Mouse (Mus musculus) midbrain, embryonic 16.5 days (tissue): ENCODE data around the gene Slc39a7. TPM values are rescaled to one million over a fixed set of nuclear protein-coding genes. Genes with fewer than 3 reads are reported as not detected.

Source experiments
- ATAC-seq: fragments of 200-750 bp; cut with Nextera tagmentation; 2 replicates; pipeline ENCODE4 v1.8.0; 2017; ENCODE audit warnings: moderate TSS enrichment
- H3K27ac ChIP-seq: fragments of 300-500 bp; sonication (generic); 2 replicates; pipeline ENCODE4 v1.5.1; 2014; ENCODE audit warnings: mild to moderate bottlenecking, low read length, mixed read lengths
- H3K27me3 ChIP-seq: fragments of 300-500 bp; sonication (generic); 2 replicates; pipeline ENCODE4 v1.6.1; 2014; ENCODE audit warnings: low read depth, low read length, mixed read lengths; ENCODE audit not compliant: control insufficient read depth, insufficient read depth
- H3K36me3 ChIP-seq: fragments of 300-500 bp; sonication (generic); 2 replicates; pipeline ENCODE4 v1.6.1; 2014; ENCODE audit warnings: mild to moderate bottlenecking, low read length, moderate library complexity, mixed read lengths; ENCODE audit not compliant: control insufficient read depth, insufficient read depth
- H3K4me1 ChIP-seq: fragments of 300-500 bp; sonication (generic); 2 replicates; pipeline ENCODE4 v1.6.1; 2014; ENCODE audit warnings: mild to moderate bottlenecking, low read length, mixed read lengths; ENCODE audit not compliant: control insufficient read depth, insufficient read depth
- H3K4me2 ChIP-seq: fragments of 300-500 bp; sonication (generic); 2 replicates; pipeline ENCODE4 v1.6.1; 2014; ENCODE audit warnings: mild to moderate bottlenecking, low read length, mixed read lengths
- H3K4me3 ChIP-seq: fragments of 300-500 bp; sonication (generic); 2 replicates; pipeline ENCODE4 v1.5.1; 2014; ENCODE audit warnings: low read depth, mild to moderate bottlenecking, low read length, moderate library complexity, mixed read lengths
- H3K9ac ChIP-seq: fragments of 300-500 bp; sonication (generic); 2 replicates; pipeline ENCODE4 v1.6.1; 2014; ENCODE audit warnings: low read depth, low read length, mixed read lengths
- H3K9me3 ChIP-seq: fragments of 300-500 bp; sonication (generic); replicated peaks from 2 replicates; pipeline ENCODE4 v1.6.1; 2014; ENCODE audit warnings: mild to moderate bottlenecking, low read length, mixed read lengths; ENCODE audit not compliant: control insufficient read depth, poor library complexity, severe bottlenecking
- WGBS: fragments of 180-500 bp; shearing (Covaris S2); extraction: QIAGEN DNeasy Blood & Tissue Kit; methylation state at CpG from one replicate; pipeline ENCODE4 v1.1.7; 2014; 5-methylcytosine and 5-hydroxymethylcytosine counted together
- polyA plus RNA-seq: library from polyadenylated mRNA; unstranded; fragments of >200 nt; fragmentation: Nextera tagmentation; extraction: Ambion mirVana; gene quantifications from 2 replicates; pipeline ENCODE4 v1.2.1, GENCODE M21; 2015

Gene Slc39a7
- polyA plus RNA-seq: 163 and 175 TPM in 2 replicates

DNA sequence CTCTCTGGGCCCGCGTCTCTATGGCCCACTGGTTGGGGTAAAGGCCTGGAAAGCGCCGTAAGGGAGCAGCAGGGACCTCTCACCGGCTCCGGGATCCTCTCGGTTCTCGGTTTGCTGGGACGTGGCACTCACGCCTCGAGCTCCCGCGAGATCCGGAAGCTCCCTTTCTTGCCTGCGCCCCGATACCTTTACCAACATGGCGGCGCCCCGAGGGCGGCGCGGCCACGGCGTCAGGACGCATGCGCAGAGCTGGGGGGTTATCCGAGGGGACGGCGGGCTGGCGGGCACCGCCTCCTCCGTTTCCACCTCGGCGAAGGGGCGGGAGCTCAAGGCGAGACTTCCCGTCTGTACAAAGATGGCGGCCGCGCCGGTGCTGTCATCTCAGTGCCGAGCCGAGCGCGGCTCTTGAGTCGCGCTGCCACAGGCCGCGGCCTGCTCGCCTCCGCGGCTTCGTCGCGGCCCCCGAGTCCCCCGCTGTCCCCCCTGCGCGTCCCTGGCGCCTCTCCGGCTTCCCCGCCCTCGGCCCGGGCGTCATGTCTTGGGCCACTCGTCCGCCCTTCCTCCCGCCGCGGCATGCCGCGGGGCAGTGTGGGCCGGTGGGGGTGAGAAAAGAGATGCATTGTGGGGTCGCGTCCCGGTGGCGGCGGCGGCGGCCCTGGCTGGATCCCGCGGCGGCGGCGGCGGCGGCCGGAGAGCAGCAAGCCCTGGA lies at the start of gene Slc39a7, which contains the start of gene Rxrb:
Gene Slc39a7 (minus strand): TSS at position 218 of the 709 bp plus-strand sequence.
Gene Rxrb (plus strand): TSS at position 348 of the 709 bp plus-strand sequence.
- under 1% methylated on average over 70 of the region's 88 CpGs for WGBS
- peak; percentile 79 for ATAC-seq
- Histone ChIP-seq H3K36me3 (peaks cover 20% of the 10 kb centered on the region), H3K27me3 (no peaks in the 10 kb centered on the region), H3K9ac (peak within 1 kb of the TSS; percentile 90), H3K4me1 (peaks cover 44% of the 10 kb centered on the region), H3K4me3 (peak within 1 kb of the TSS; percentile 81), H3K4me2 (peak within 1 kb of the TSS; percentile 85), H3K27ac (peak within 1 kb of the TSS; percentile 98), H3K9me3 (no peaks in the 10 kb centered on the region)

DNA sequence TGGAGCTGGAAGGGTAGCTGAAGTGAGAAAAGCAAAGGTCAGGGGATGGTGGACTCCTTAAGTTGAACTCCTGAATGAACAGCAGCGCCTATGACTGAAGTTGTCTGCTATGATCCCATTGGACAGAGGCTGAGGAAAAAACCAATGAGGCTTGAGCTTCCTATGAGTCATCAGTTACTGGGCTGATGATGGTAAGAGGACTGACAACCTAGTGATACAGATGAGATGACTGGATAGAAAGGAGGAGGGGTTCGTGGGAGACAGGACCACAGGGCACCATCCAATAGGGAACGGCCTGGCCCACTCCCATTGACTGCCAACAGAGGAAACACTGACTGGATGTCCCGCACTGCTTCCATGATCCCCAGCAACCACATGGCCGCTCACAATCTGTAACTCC lies 48.1 kb upstream of the Slc39a7 start:
- peaks cover 3% of the 10 kb centered on the region for H3K27me3 ChIP-seq
- H3K4me2 ChIP-seq: 0 out of 2 replicates have a peak overlapping the region, but pooled peaks have one; percentile 7
- 0 out of 2 replicates have a peak overlapping the region, but pooled peaks have one; percentile 23 for H3K9ac ChIP-seq
- no peaks in the 10 kb centered on the region for H3K36me3 ChIP-seq
- no peak overlapping the region for H3K27ac ChIP-seq
- WGBS: 5% methylated on average over 5 of the region's 5 CpGs
- H3K4me3 ChIP-seq: no peak overlapping the region
- H3K4me1 ChIP-seq: peaks cover 6% of the 10 kb centered on the region
- peak; percentile 90 for ATAC-seq
- no peaks in the 10 kb centered on the region for H3K9me3 ChIP-seq

DNA sequence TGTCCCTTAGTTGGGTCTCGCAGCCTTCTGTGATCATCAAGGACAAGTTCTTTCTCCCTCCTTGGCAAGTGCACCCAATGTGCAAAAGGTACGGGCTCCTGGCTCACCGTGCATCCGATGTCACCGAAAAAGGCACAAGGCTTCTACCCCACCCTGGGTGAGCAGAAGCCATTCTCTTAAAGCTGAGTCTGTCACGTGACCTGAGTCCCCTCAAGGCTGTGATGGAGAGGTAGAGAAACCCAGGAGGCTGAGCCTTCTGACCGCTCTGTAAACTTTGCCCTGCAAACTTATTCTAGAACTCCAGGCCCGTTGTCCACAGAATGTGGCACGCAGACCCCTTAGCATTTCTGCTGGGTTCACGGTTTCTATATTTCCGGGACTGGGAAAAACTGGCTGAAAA lies 47.5 kb upstream of the Slc39a7 start:
- H3K27me3 ChIP-seq: peaks cover 3% of the 10 kb centered on the region
- H3K4me3 ChIP-seq: no peak overlapping the region
- H3K4me2 ChIP-seq: no peak overlapping the region
- H3K36me3 ChIP-seq: no peaks in the 10 kb centered on the region
- H3K4me1 ChIP-seq: peaks cover 6% of the 10 kb centered on the region
- ATAC-seq: no peak
- 90% methylated on average over 11 of the region's 11 CpGs for WGBS
- no peaks in the 10 kb centered on the region for H3K9me3 ChIP-seq
- no peak overlapping the region for H3K27ac ChIP-seq
- no peak overlapping the region for H3K9ac ChIP-seq

DNA sequence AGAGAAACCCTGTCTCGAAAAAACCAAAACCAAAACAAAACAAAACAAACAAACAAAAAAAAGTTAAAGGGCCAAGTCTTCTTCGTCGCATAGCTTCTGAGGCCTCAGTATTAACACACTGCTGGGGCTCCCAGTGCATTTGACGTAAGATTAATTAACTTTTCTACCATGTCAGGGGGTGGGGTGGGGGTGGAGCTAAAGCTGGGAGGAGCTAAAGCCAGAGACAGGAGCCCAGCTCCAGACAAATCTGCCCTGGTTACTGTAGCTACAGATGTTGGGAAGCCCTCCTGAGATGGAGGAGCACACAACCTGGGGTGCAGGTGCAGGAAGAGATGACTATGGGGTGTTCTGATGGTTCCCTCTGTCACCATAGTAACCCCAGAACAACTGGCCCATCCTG lies 46.7 kb upstream of the Slc39a7 start:
- Histone ChIP-seq H3K27ac (no peak overlapping the region), H3K9me3 (no peaks in the 10 kb centered on the region), H3K27me3 (peaks cover 3% of the 10 kb centered on the region), H3K4me3 (no peak overlapping the region), H3K9ac (no peak overlapping the region), H3K36me3 (no peaks in the 10 kb centered on the region), H3K4me2 (no peak overlapping the region), H3K4me1 (peaks cover 6% of the 10 kb centered on the region)
- 54% methylated on average over 4 of the region's 4 CpGs for WGBS
- ATAC-seq: no peak; the same call in 1 of the 2 replicates

DNA sequence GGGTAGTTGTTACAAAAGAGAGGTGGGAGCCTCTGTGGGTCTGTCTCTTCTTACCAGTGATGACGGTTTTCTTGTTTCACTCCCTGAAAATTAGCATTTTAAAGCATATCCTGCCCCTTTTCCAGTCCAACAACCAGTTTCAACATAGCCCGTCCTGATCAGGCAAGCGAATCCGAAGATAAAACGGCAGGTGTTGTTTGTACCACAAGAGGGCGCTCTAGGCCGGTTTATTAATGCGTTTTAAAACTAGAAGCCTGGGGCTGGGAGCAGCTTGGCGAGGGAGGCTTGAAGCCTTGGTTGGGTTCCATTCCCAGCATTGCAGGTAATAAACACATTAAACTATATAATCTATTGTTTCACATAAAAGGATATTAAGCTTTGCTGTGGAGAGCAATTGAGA lies 46.1 kb upstream of the Slc39a7 start:
- no peak overlapping the region for H3K27ac ChIP-seq
- ATAC-seq: no peak

DNA sequence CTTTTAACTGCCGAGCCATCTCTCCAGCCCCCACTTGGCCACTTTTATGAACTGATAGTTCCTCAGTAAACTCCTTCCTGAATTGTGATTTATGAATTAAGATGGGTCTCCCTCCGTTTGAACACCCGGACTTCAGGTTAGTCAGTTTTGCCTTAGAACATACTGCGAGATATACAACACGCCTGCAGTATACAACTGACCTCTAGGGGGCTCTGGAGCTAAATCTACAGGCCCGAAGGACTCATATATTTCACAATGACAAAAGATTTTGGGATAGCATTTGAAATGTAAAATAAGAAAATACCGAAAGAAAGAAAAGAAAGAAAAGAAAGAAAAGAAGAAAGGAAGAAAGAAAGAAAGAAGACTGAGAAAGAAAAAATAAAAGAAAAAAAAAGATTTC lies 43.8 kb upstream of the Slc39a7 start:
- H3K9ac ChIP-seq: no peak overlapping the region
- H3K27me3 ChIP-seq: peaks cover 3% of the 10 kb centered on the region
- peaks cover 6% of the 10 kb centered on the region; the same call in 1 of the 2 replicates for H3K4me1 ChIP-seq
- H3K4me2 ChIP-seq: no peak overlapping the region
- no peak for ATAC-seq
- no peak overlapping the region for H3K4me3 ChIP-seq
- H3K9me3 ChIP-seq: no peaks in the 10 kb centered on the region
- no peaks in the 10 kb centered on the region for H3K36me3 ChIP-seq
- no peak overlapping the region for H3K27ac ChIP-seq
- 39% methylated on average over 7 of the region's 7 CpGs for WGBS

More for the DNA sequence above, 46.1 kb upstream of the Slc39a7 start:
- no peak overlapping the region for H3K9ac ChIP-seq
- no peak overlapping the region for H3K4me2 ChIP-seq
- H3K4me1 ChIP-seq: peaks cover 6% of the 10 kb centered on the region; the same call in 1 of the 2 replicates
- peaks cover 3% of the 10 kb centered on the region for H3K27me3 ChIP-seq
- H3K4me3 ChIP-seq: no peak overlapping the region
- 2% methylated on average over 9 of the region's 9 CpGs for WGBS
- H3K36me3 ChIP-seq: no peaks in the 10 kb centered on the region
- no peaks in the 10 kb centered on the region for H3K9me3 ChIP-seq

DNA sequence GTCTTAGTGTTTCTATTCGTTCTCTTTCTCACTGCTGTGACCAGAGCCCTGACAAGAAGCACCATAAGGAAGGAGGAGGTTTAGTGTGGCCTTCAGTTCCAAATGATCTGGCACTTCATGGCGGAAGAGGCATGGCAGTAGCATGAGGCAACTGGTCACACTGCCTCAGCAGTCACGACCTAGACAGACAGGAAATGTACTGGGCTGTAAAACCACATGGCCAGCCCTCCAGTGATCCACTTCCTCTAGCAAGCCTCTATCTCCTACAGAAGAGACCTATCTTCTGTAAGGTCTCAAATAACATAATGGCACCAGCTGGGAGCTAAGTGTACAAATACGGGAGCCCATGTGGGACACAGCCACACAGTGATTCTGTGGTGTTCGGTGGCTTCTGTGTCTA lies 40.6 kb upstream of the Slc39a7 start:
- Histone ChIP-seq H3K27me3 (no peaks in the 10 kb centered on the region; the same call in none of the 2 replicates), H3K4me1 (peaks cover 6% of the 10 kb centered on the region; the same call in 1 of the 2 replicates), H3K4me3 (no peak overlapping the region), H3K36me3 (no peaks in the 10 kb centered on the region), H3K27ac (no peak overlapping the region), H3K4me2 (no peak overlapping the region), H3K9me3 (no peaks in the 10 kb centered on the region), H3K9ac (no peak overlapping the region)
- WGBS: 84% methylated on average over 5 of the region's 5 CpGs
- no peak for ATAC-seq

DNA sequence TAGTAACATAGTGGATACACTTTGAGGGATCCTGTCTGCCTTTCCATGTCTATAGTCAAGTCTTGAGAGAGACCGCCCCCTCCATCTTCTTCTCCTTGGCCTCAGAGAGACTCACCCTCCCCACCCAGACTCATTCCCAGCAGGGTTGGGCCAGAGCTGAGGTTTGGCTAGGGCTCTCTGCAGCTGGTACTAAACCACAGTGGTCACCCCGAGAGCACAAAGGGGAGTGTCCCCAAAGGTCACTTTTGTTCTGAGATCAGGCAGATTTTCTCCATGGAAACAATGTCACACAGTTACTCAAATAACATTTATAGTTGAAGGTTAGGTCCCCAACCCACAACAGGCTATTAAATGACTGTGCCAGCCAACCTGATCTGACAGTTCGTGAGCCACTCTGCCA lies 37.4 kb upstream of the Slc39a7 start:
- H3K27me3 ChIP-seq: no peaks in the 10 kb centered on the region
- no peak overlapping the region for H3K9ac ChIP-seq
- no peaks in the 10 kb centered on the region for H3K4me1 ChIP-seq
- no peak overlapping the region for H3K4me3 ChIP-seq
- ATAC-seq: no peak
- H3K4me2 ChIP-seq: no peak overlapping the region
- no peaks in the 10 kb centered on the region for H3K9me3 ChIP-seq
- WGBS: 53% methylated on average over 3 of the region's 3 CpGs
- no peaks in the 10 kb centered on the region for H3K36me3 ChIP-seq
- no peak overlapping the region for H3K27ac ChIP-seq

DNA sequence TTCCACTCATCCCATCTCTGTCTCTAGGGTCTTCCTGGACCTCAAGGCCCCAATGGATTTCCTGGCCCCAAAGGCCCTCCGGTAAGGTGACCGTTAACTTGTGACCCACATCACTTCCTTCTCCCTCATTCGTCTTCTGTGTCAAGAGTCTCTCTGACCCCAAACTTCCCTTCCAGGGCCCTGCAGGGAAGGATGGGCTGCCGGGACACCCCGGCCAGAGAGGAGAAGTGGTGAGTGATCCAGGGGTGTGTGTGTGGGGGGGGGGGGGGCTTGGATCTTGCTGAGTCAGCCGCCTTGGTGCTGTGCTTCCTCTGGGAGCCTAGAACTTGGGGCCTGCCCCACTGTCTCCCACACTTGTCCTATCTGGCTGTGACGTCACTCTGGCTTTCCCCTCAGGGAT lies 25.7 kb upstream of the Slc39a7 start:
- no peaks in the 10 kb centered on the region for H3K9me3 ChIP-seq
- 86% methylated on average over 7 of the region's 7 CpGs for WGBS
- ATAC-seq: no peak

More for the DNA sequence above, 25.7 kb upstream of the Slc39a7 start:
- no peak overlapping the region for H3K27ac ChIP-seq
- H3K4me3 ChIP-seq: no peak overlapping the region
- H3K4me1 ChIP-seq: no peaks in the 10 kb centered on the region
- H3K36me3 ChIP-seq: no peaks in the 10 kb centered on the region
- no peak overlapping the region for H3K9ac ChIP-seq
- H3K4me2 ChIP-seq: no peak overlapping the region
- no peaks in the 10 kb centered on the region for H3K27me3 ChIP-seq
